Mouse (Mus musculus): Measurements from ENCODE around the gene Polr3b.

Polr3b gene

GRCm38 (mm10) chr10:84610783-84611182, 11.3 kb upstream of the Polr3b start:
- DNase-seq (ENCODE audit: low spot score): no peak

- DNase-seq (ENCODE audit: low spot score): no peak
These were observed 10.4 kb upstream of the Polr3b start for GRCm38 (mm10) chr10:84611664-84612063.

GRCm38 (mm10) chr10:84612281-84612680, 9.8 kb upstream of the Polr3b start:
- DNase-seq (ENCODE audit: low spot score): no peak

GRCm38 (mm10) chr10:84613366-84613765, 8.7 kb upstream of the Polr3b start:
- DNase-seq (ENCODE audit: low spot score): no peak

GRCm38 (mm10) chr10:84615076-84615475, 7.0 kb upstream of the Polr3b start:
- DNase-seq (ENCODE audit: low spot score): no peak

- no peak for DNase-seq (ENCODE audit: low spot score)
These were observed 9.1 kb downstream of the Polr3b start for GRCm38 (mm10) chr10:84631182-84631581.

GRCm38 (mm10) chr10:84632005-84632404, 9.9 kb downstream of the Polr3b start:
- DNase-seq (ENCODE audit: low spot score): no peak

- no peak for DNase-seq (ENCODE audit: low spot score)
These were observed 14.6 kb downstream of the Polr3b start for GRCm38 (mm10) chr10:84636656-84637055.

GRCm38 (mm10) chr10:84638382-84638781, 16.3 kb downstream of the Polr3b start:
- no peak for DNase-seq (ENCODE audit: low spot score)

- DNase-seq (ENCODE audit: low spot score): no peak
These were observed 17.6 kb downstream of the Polr3b start for GRCm38 (mm10) chr10:84639525-84640287.

GRCm38 (mm10) chr10:84640861-84641260, 18.8 kb downstream of the Polr3b start:
- DNase-seq (ENCODE audit: low spot score): no peak

GRCm38 (mm10) chr10:84641576-84641975, 19.5 kb downstream of the Polr3b start:
- DNase-seq (ENCODE audit: low spot score): no peak

- DNase-seq (ENCODE audit: low spot score): no peak
These were observed 23.8 kb downstream of the Polr3b start for GRCm38 (mm10) chr10:84645940-84646339.

- DNase-seq (ENCODE audit: low spot score): no peak
These were observed 24.5 kb downstream of the Polr3b start for GRCm38 (mm10) chr10:84646506-84647102.

- no peak for DNase-seq (ENCODE audit: low spot score)
These were observed 25.2 kb downstream of the Polr3b start for GRCm38 (mm10) chr10:84647264-84647663.

GRCm38 (mm10) chr10:84648911-84649310, 26.8 kb downstream of the Polr3b start:
- DNase-seq (ENCODE audit: low spot score): no peak

GRCm38 (mm10) chr10:84654029-84654428, 31.9 kb downstream of the Polr3b start:
- DNase-seq (ENCODE audit: low spot score): no peak

GRCm38 (mm10) chr10:84654731-84655130, 32.6 kb downstream of the Polr3b start:
- no peak for DNase-seq (ENCODE audit: low spot score)

GRCm38 (mm10) chr10:84656618-84657017, 34.5 kb downstream of the Polr3b start:
- DNase-seq (ENCODE audit: low spot score): peak; percentile 10

- no peak for DNase-seq (ENCODE audit: low spot score)
These were observed 35.5 kb downstream of the Polr3b start for GRCm38 (mm10) chr10:84657437-84658087.

GRCm38 (mm10) chr10:84658088-84658848, 36.2 kb downstream of the Polr3b start:
- DNase-seq (ENCODE audit: low spot score): no peak

- DNase-seq (ENCODE audit: low spot score): no peak
These were observed 37.2 kb downstream of the Polr3b start for GRCm38 (mm10) chr10:84659281-84659680.
